Mouse (Mus musculus) limb, embryonic 11.5 days (tissue): Measurements from ENCODE around the gene Rasd2. TPM values are rescaled to one million over a fixed set of nuclear protein-coding genes. Genes with fewer than 3 reads are reported as not detected.

ENCODE experiments used
- ATAC-seq: fragments of 200-750 bp; cut with Nextera tagmentation; 2 replicates; pipeline ENCODE4 v1.8.0; 2017; ENCODE audit warnings: low read depth; ENCODE audit not compliant: insufficient number of reproducible peaks, low FRiP score, low TSS enrichment
- DNase-seq: peaks from one replicate; pipeline ENCODE4 v3.0.0-alpha.2; 2015; ENCODE audit warnings: low spot score
- H3K27ac ChIP-seq: fragments of 300-500 bp; sonication (generic); replicated peaks from 2 replicates; pipeline ENCODE4 v1.5.1; 2014; ENCODE audit warnings: low read depth, mild to moderate bottlenecking, low read length
- H3K27me3 ChIP-seq: fragments of 300-500 bp; sonication (generic); 2 replicates; pipeline ENCODE4 v1.6.1; 2014; ENCODE audit warnings: mild to moderate bottlenecking, low read length, mixed read lengths; ENCODE audit not compliant: control insufficient read depth, insufficient read depth
- H3K36me3 ChIP-seq: fragments of 300-500 bp; sonication (generic); 2 replicates; pipeline ENCODE4 v1.6.1; 2014; ENCODE audit warnings: mild to moderate bottlenecking, low read length, moderate library complexity, mixed read lengths; ENCODE audit not compliant: control insufficient read depth, insufficient read depth
- H3K4me1 ChIP-seq: fragments of 300-500 bp; sonication (generic); 2 replicates; pipeline ENCODE4 v1.6.1; 2014; ENCODE audit warnings: low read length, mixed read lengths; ENCODE audit not compliant: control insufficient read depth, insufficient read depth
- H3K4me2 ChIP-seq: fragments of 300-500 bp; sonication (generic); 2 replicates; pipeline ENCODE4 v1.6.1; 2014; ENCODE audit warnings: low read depth, mild to moderate bottlenecking, moderate library complexity; ENCODE audit not compliant: severe bottlenecking
- H3K4me3 ChIP-seq: fragments of 300-500 bp; sonication (generic); 2 replicates; pipeline ENCODE4 v1.5.1; 2014; ENCODE audit warnings: low read depth, low read length
- H3K9ac ChIP-seq: fragments of 300-500 bp; sonication (generic); 2 replicates; pipeline ENCODE4 v1.6.1; 2014; ENCODE audit warnings: mild to moderate bottlenecking, low read length
- H3K9me3 ChIP-seq: fragments of 300-500 bp; sonication (generic); 2 replicates; pipeline ENCODE4 v1.6.1; 2016; ENCODE audit warnings: low read length; ENCODE audit not compliant: control insufficient read depth
- WGBS: fragments of 180-500 bp; shearing (Covaris S2); extraction: QIAGEN DNeasy Blood & Tissue Kit; methylation state at CpG from one replicate; pipeline ENCODE4 v1.1.7; 2014; 5-methylcytosine and 5-hydroxymethylcytosine counted together
- polyA plus RNA-seq: library from polyadenylated mRNA; unstranded; fragments of >200 nt; fragmentation: Nextera tagmentation; extraction: Ambion mirVana; gene quantifications from 2 replicates; pipeline ENCODE4 v1.2.1, GENCODE M21; 2014

Gene Rasd2
- polyA plus RNA-seq, 1 experiment from 2014 or later = 0.07 TPM

GRCm38 (mm10) chr8:75233915-75234554, 20.3 kb downstream of the Rasd2 start:
- DNase-seq (no peak), ATAC-seq (no peak)
- no peaks in the 10 kb centered on the region for H3K36me3 ChIP-seq
- no peak overlapping the region for H3K9ac ChIP-seq
- no peaks in the 10 kb centered on the region for H3K4me1 ChIP-seq
- H3K4me2 ChIP-seq = no peak overlapping the region
- H3K9me3 ChIP-seq = no peaks in the 10 kb centered on the region
- 61% methylated on average over 4 of the region's 4 CpGs for WGBS
- no peaks in the 10 kb centered on the region for H3K27me3 ChIP-seq
- no peak overlapping the region for H3K27ac ChIP-seq
- no peak overlapping the region for H3K4me3 ChIP-seq

- no peaks in the 10 kb centered on the region for H3K36me3 ChIP-seq
- H3K9ac ChIP-seq = no peak overlapping the region
- peaks cover 4% of the 10 kb centered on the region for H3K9me3 ChIP-seq
- no peak for DNase-seq
- H3K4me1 ChIP-seq = no peaks in the 10 kb centered on the region
- no peak for ATAC-seq
- H3K27me3 ChIP-seq = no peaks in the 10 kb centered on the region
- H3K4me2 ChIP-seq = no peak overlapping the region
- no peak overlapping the region for H3K27ac ChIP-seq
- 94% methylated on average over 15 of the region's 15 CpGs for WGBS
- no peak overlapping the region for H3K4me3 ChIP-seq
Observed at GRCm38 (mm10) chr8:75247331-75247730, 33.6 kb downstream of the Rasd2 start.

GRCm38 (mm10) chr8:75249186-75249585, 35.4 kb downstream of the Rasd2 start:
- Histone ChIP-seq H3K27ac (no peak overlapping the region), H3K9ac (no peak overlapping the region), H3K4me3 (no peak overlapping the region), H3K4me1 (no peaks in the 10 kb centered on the region), H3K4me2 (no peak overlapping the region), H3K27me3 (no peaks in the 10 kb centered on the region), H3K9me3 (peaks cover 4% of the 10 kb centered on the region), H3K36me3 (no peaks in the 10 kb centered on the region)
- no peak for DNase-seq
- no peak for ATAC-seq
- 92% methylated on average over 4 of the region's 4 CpGs for WGBS

GRCm38 (mm10) chr8:75254027-75254426, 40.3 kb downstream of the Rasd2 start:
- no peaks in the 10 kb centered on the region for H3K4me1 ChIP-seq
- 85% methylated on average over 3 of the region's 3 CpGs for WGBS
- H3K27me3 ChIP-seq = no peaks in the 10 kb centered on the region
- DNase-seq = no peak
- H3K4me2 ChIP-seq = no peak overlapping the region
- no peak overlapping the region for H3K9ac ChIP-seq
- no peaks in the 10 kb centered on the region; the same call in 1 of the 2 replicates for H3K9me3 ChIP-seq
- no peaks in the 10 kb centered on the region for H3K36me3 ChIP-seq
- H3K27ac ChIP-seq = no peak overlapping the region
- ATAC-seq = no peak
- no peak overlapping the region for H3K4me3 ChIP-seq

- Histone ChIP-seq H3K4me2 (no peak overlapping the region), H3K36me3 (no peaks in the 10 kb centered on the region), H3K4me3 (no peak overlapping the region), H3K9me3 (no peaks in the 10 kb centered on the region), H3K4me1 (no peaks in the 10 kb centered on the region), H3K9ac (no peak overlapping the region), H3K27ac (no peak overlapping the region), H3K27me3 (no peaks in the 10 kb centered on the region)
- WGBS = 92% methylated on average over 3 of the region's 3 CpGs
- ATAC-seq = no peak
- DNase-seq = no peak
Observed at GRCm38 (mm10) chr8:75255635-75256034, 41.9 kb downstream of the Rasd2 start.

- H3K4me2 ChIP-seq = no peak overlapping the region
- H3K4me3 ChIP-seq = no peak overlapping the region
- WGBS = 33% methylated on average over 4 of the region's 4 CpGs
- peaks cover 3% of the 10 kb centered on the region; the same call in 1 of the 2 replicates for H3K9me3 ChIP-seq
- no peaks in the 10 kb centered on the region for H3K27me3 ChIP-seq
- H3K4me1 ChIP-seq = no peaks in the 10 kb centered on the region
- no peak overlapping the region for H3K27ac ChIP-seq
- ATAC-seq (no peak), DNase-seq (peak; percentile 27)
- H3K36me3 ChIP-seq = no peaks in the 10 kb centered on the region
- H3K9ac ChIP-seq = no peak overlapping the region
Observed at GRCm38 (mm10) chr8:75272166-75272565, 58.4 kb downstream of the Rasd2 start.

Other genes with a start within 250 kb of the Rasd2 start
- 49.7 and 49.9 TPM in 2 replicates for gene Hmgxb4, start 220.6 kb upstream of the Rasd2 start, polyA plus RNA-seq
- gene Tom1, start 180.2 kb upstream of the Rasd2 start, polyA plus RNA-seq = 30.1 and 35.0 TPM in 2 replicates
- gene Hmox1, start 120.3 kb upstream of the Rasd2 start, polyA plus RNA-seq = 11.9 and 16.0 TPM in 2 replicates
- 279 and 284 TPM in 2 replicates for gene Mcm5, start 104.4 kb upstream of the Rasd2 start, polyA plus RNA-seq
- 0.20 and 0.21 TPM in 2 replicates for gene Gm10358, start 192.6 kb downstream of the Rasd2 start, polyA plus RNA-seq
- gene Iqcm, start 234.8 kb downstream of the Rasd2 start, polyA plus RNA-seq = 0.40 TPM in 1 of 2 replicates, not detected in the other